Mouse (Mus musculus) frontal cortex, adult (tissue): Measurements from ENCODE around the gene Wnt11.

ENCODE experiments used
- ATAC-seq: cut with Nextera tagmentation; 2 replicates; pipeline ENCODE4 v1.9.2; 2017; ENCODE audit warnings: mild to moderate bottlenecking, moderate library complexity, mixed read lengths; ENCODE audit not compliant: low TSS enrichment

Gene Wnt11

DNA sequence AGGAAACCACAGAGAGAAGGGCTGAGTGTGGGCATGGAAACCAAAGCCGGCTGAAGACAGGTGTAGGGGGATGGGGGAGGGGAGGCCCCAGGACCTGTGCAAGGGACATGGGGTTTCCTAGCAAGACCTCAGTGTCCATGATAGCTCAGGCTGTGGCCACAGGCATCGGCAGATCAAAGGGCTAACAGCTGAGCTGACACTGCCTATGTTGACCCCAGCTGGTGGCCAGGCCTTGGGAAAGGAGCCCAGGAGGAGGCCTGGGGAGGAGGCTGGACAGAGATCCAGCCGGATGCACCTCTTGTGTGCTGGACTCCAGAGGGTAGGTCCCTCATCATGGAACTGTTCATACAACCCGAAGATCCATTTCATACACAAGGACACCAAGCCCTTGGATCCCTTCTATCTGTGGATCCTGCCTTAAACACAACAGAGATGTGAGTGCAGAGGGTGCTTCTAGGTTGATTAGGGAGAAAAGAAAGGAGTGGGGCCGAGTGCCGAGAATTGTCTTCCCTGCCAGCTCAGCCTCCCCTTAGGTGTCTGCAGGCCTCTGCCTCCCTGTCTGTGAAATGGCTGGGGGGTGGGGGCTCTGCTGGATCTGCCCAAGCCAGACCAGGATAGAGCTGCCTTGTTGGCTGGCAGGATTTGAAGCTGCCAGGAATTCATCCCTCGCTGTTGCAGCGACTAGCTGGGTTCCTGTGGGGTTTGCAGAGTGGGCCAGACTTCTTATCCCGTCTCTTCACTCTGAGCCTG lies 29.2 kb downstream of the Wnt11 start:
- no peak for ATAC-seq

DNA sequence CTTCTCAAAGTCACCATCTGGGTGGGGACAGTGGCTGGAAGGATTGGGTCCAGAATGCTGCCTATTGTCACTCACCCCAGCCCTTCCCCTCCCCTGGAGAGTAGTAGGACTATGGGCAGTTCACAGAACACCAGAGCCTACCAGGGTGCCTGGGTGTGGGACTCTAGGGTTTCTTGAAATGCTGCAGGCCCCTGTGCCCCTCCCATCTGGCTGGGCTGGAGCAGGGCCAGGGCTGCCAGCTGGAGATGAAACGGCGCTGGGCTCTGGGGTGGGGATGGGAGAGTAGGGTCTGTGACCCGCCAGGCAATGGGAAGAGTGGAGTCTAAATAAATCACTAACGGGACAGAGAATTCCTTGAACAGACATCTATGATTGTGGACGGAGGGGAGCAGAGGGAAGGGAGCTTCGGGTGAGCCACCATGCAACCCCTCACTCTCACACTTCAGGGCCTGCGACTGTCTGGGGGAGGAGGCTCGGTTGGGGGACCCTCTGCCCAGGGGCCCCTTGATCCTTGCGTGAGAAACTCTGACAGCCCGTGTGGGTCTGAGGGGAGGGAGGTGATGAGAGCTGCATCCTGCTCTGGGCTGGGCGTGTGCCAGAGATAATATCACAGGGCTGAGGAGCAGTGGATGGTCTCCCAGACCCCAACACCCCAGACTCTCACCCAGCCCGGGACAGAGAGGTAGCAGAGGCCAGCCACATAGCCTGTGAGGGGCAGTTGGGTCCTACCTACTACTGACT lies 32.3 kb downstream of the Wnt11 start:
- ATAC-seq: no peak

DNA sequence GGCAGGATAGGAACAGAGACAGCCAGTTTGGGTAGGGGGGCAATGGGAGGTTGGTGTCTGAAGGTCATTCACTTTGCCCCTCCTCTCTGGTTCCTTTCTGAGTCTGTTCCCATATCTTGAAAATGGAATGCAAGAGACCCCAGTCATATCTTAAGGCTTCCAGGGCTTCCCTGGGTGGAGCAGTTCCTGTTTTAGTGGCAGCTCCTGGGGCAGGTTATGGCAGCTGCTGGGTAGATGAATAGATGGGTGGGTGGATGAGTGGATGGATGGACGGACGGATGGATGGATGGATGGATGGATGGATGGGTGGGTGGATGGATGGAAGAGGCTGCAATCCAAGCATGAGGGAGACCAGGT lies 32.9 kb downstream of the Wnt11 start:
- ATAC-seq: no peak

DNA sequence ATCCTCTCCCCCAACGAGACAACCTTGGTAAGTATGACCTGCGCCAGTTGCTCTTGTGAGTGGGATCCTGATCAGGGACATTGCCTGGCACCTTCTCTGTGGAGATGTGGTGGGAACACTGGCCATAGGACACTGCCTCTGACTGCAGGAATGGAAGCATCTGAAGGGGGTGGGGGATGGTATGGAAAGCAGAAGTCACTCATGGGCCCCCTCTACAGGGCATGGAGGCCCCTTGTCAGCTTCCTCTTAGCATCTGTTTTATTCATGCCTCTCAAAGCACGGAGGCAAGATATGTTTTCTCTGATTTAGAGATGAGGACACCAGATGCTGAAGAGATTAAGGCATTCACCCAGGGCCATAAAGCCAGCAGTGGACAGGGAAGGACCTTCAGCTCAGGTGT lies 34.2 kb downstream of the Wnt11 start:
- ATAC-seq: no peak

DNA sequence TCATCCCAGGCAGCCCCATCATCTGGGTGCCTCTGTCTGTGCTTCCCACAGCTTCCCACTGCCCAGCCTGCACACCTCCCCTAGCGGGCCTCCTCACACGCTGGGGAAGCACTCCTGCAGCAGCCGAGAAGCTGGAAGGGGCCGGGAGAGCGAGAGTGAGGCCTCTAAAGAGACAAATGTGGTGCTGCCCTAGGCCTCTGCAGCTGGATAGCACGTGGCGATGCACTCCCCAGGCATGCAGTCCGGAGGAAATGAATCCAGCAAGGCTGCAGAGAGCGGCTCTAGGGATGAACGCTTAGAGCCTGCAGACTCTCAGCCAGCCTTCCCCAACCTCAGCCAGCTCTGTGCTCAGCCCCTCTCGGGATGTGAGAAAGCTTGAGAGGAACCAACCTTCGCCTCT lies 35.9 kb downstream of the Wnt11 start:
- 0 out of 2 replicates have a peak, but pooled peaks have one; percentile 27 for ATAC-seq

DNA sequence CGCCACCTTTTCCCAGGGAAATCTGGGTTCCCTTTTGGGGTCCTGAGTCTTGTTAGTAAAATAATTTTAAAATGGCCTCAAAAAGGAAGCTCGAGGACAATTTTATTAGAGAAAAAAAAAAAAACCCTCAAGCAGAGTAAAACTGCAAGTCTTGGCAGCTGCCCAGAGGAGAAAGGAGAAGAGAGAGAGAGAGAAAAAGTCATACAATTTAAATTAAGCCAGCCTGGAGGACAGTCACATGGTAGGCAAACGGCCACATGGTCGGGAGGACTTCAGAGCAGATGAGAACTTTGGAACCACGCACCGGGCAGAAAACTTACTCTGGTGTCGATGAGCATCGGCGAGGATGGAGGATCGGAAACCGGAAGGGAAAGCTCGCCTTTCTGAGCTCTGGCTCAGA lies 37.0 kb downstream of the Wnt11 start:
- ATAC-seq: 0 out of 2 replicates have a peak, but pooled peaks have one; percentile 23

DNA sequence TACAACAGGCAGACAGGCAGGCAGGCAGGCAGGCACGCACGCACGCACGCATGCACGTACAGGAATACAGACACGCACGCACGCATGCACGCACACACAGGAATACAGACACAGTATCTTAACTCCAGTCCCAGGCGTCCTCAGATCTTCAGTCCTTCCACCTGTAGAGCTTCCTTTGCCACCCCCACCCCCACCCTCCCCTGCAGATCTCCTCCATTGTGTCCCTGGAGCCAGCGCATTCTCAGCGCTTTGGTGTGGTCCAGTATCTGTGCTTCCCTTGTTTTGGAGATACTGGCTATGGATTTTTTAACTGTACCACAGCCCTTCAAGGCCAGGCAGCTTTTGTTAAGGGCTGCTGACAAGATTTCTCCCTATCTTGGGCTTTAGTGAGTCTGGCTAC lies 38.4 kb downstream of the Wnt11 start:
- ATAC-seq: no peak

DNA sequence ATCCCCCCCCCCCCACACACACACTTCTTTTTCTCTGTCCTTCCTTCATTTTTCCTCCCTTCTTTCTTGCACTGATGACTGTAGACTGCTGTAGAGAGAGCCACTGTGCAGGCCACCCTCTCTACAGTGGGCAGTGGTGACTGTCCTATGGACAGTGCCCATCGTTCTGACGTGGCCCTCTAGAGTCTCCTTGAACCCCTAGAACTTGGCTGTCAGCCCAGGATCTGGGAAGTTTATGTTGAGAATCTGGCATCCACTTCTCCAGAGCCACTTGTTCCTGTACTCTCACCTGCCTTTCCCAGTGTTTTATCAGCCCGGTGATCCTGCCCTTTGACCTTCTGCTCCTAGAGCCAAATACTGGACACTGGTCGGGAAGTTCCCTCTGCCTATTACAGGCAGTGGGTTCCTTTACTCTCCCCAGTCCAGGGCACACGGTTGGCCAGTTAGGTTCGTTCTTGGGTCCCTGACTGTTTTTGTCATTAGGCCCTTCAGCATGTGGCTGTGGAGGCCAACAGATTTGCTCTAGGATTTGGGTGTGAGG lies 39.6 kb downstream of the Wnt11 start:
- ATAC-seq: no peak

DNA sequence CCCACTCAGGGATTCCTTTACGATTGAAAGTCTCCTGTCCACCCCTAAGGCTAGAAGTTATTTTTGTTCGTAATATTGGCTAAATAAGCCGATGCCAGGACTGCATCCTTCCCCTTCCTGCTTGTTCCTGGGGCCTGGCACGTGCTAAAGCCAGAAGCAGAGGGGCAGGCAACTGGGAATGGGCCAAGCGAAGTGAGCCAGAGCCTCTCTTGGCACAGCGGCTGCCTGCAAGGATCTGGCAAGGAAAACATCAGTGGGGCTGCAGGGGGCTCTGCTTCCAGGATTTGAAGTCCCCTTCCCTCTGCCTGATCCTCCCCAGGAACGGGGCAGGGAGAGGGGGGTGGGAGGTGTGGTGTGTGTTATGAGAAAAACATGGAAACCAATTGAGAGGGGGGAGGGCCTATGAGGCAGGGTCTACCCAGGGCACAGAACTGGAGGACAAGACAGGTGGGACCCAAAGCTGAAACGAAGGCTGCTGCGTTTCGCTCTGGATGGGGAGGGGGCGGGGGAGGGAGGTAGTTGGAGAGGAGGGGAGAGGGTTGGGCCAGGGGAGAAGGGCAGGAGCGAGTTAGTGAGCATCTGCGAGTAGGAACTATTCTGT lies 40.6 kb downstream of the Wnt11 start:
- ATAC-seq: no peak

DNA sequence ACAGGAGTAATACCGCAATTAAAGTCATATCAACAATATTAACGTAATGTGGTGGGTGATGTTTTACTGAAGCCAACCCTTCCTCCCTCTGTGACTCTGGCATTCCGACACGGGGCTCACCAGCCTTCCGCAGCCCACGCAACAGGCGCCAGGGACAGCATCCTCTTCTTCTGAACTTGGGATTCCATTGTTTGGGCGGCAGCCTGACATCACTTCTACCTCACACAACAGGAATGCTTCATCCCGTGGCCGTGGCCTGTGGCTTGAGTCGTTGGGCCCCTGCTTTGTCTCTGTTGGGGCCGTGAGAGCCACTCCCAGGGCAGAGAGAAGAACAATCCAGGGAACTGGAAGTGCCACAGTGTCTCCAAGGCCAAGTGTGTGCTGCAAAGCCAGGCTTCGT lies 41.2 kb downstream of the Wnt11 start:
- no peak for ATAC-seq

DNA sequence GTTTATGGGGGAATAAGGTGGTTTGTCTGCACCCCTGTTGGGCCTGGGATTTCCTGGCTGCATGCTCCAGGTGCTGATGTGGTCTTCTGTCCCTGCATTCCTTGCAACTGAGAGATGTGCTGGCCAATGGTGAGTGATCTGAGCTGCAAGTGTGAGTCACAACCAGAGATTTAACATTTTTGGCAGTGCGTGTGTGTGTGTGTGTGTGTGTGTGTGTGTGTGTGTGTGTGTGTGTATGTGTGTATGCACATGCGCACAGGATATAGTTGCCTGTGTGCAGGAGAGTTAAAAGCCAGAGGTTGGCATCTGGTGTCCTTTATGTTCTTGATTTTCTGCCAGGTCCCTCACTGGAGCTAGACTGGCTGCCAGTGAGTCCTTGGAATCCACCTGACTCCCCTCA lies 44.3 kb downstream of the Wnt11 start:
- 0 out of 2 replicates have a peak, but pooled peaks have one; percentile 20 for ATAC-seq

DNA sequence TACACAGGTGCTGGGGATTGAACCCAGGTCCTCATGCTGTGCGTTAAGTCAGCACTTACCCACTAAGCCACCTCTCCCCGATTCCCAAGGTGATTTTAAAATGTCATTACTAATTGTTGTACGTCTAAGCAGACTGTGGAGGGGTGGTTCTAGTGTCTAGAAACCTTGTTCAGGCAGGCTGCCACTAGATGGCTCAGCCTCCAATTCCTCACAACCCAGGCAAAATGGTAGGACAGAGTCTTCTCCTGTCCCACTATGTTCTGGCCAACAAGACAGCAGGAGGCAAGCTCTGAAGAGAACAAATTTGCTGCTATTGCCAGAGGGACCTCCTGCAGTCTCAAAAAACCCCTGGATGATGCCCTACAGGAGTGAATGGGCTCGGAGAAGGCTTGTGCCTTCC lies 47.0 kb downstream of the Wnt11 start:
- ATAC-seq: peak; percentile 50; the same call in 1 of the 2 replicates

DNA sequence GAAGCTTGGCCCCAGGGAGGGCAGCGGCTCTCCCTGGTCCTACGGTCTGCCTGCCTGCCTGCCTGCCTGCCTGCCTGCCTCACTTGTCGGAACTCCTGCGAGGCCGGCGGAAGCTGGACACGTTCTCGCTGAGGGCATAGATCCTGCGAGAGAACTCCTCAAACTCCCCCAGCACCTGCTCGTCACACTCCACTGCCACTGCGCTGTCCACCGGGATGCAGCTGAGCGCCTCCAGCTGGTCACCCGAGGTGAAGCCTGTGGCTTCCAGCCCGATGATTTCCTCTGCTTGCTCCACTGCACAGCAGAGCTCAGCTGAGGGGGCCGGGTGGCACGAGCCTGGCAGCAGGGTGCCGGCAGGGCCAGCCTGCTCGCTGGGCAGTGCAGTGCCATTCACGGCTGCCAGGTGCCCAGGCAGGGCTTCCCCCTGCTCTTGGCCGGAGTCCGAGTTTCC lies 52.9 kb downstream of the Wnt11 start:
- no peak for ATAC-seq

DNA sequence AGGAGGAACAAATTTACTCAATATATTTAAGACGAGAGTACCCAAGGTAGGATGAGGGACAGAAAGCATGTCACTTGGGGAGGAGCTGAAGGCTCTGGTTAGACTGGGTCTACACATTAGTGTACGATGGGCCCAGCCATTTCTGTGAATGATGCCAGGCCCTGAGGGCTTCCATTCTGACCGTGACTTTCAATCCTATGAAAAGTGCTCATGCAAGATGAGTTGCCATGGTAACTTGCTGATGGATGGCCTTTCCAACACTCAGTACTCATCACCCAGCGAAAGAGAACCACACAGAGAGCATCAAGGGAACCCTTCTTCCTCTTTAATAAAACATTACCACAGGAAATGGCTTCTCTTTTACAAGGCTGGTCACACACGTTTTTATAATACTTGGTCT lies 53.9 kb downstream of the Wnt11 start:
- ATAC-seq: no peak

DNA sequence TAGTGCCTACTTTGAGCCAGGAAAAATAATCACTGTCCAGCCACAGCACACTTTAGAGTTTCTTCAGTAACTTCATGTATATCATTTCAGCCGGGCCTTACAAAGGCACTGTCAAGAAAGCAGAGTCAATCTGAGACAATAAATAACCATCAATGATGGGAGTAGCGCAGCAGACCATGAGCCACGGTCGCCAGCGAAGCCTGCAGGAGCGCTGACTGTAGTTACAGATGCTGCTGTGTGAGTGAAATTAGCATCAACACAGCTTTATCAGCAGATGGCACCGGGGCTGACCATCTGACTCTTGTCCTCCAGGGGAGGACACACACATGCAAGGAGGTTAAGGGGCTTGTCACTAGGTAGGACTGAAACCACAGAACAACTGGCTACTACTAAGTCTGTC lies 54.3 kb downstream of the Wnt11 start:
- ATAC-seq: no peak

DNA sequence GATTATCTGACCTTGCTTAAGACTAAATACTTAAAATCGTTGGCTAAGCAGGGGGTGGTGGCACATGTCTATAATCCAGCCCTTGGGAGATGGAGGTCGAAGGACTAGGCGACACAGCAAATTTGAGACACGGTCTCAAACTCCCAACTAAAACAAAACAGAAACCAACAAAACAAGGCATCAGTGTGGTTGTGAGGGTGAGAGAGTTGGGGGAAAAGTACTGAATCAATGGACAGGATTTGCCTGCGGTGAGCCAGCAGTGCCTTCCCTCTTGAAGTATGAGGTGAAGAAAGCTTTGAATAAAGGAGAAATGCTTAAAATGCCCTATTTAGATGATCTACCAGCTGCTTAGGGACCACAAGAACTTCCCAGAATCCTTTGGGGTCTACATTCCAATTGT lies 58.2 kb downstream of the Wnt11 start:
- ATAC-seq: no peak

DNA sequence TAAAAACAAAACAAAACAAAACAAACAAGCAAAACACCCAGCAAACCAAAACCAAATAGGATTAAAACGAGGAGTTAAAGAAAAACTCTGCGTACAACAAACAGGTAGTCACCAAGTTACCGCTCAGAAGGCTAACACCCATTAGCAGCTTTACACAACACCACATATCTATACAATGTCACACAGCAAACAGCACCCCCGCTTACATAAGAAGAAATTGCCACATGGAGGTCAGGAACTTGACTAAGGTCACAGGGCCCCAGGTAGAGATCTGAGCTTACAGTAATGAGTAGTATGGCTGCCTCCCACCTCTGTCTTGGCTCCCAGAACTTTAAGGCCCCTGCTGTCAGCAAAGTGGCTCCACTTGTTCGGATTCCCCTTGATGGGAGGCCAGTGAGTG lies 59.4 kb downstream of the Wnt11 start:
- no peak for ATAC-seq

DNA sequence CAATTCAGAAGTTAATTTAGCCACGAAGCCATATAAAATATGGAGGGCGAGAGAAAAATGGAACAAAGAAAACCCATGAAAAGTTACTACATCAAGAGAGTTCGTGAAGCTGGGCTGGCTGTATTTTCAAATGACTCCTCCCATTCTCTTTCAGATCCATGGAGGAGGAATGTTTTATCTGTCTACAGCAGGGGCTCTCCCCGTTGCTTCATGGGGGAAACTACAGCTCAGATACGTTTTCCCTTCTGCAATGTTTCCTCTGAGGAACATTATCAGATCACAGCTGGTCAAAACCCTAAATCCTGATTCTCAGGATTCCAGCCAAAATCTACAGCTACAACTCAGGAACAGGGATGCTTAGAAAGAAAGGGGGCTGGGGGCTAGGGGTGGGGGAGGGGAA lies 59.9 kb downstream of the Wnt11 start:
- ATAC-seq: no peak

DNA sequence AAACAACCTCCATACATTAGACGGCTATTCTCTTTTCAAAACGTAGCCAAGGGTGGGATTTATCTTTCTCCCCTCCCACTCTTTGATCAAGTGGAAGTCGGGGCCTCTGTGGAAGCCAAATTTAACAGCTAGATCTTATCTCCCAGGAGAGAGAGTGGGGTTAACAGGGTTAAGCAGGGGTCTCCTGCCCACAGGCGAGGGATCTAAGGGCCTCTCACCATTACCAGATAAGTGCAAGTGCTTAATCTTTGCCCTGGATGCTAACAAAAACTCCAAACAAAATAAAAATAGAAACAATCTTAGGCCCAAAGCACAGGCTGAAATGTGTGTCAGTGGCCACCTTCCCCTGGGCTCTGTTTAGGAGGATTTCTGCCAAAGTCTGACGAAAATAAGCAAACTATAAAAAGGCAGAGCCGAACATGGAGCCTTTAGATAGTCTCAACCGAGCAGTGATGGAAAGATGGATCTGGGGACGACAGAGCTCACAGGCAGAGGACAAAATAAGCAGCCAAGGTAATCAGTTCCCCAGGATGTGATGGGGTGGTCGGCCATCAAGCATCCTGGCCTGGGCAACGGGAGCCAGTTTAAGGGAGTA lies 60.7 kb downstream of the Wnt11 start:
- peak; percentile 55 for ATAC-seq

DNA sequence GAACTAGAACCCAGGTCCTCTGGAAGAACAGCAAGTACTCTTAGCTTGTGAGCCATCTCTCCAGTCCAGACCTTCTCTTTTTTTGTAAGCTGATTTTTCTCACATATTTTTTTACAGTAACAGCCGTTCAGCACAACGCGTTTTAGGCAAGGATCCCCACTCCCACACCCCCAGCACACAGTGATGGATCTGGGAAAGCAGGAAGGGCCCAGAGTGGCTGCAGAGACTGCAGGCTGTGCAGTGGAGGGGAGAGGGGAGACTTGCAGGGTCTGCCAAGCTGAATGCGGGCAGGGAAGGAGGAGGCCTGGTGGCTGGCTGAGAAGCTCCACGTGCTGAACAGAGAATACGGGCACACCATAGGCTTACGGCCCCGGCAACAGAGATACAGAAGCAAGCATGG lies 62.4 kb downstream of the Wnt11 start:
- peak; percentile 85 for ATAC-seq

DNA sequence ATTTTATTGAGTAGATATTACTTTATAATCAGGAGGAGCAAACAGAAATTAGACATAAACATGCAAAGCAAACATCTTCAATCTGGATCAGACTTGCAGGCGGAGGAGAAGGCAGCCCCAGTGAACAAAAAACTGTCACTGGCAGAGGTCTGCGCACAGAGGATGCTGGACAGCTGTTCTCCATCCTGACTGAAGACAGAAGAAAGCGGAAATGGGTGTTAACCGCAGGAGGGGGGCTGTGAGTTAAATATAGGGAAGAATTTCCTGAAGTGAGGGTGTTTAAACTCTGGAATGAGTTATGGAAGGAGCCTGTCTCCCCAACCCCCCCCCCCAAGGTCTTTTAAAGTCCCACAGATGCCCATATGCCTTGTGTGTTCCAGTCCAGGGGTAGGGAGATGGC lies 64.9 kb downstream of the Wnt11 start:
- ATAC-seq: no peak

DNA sequence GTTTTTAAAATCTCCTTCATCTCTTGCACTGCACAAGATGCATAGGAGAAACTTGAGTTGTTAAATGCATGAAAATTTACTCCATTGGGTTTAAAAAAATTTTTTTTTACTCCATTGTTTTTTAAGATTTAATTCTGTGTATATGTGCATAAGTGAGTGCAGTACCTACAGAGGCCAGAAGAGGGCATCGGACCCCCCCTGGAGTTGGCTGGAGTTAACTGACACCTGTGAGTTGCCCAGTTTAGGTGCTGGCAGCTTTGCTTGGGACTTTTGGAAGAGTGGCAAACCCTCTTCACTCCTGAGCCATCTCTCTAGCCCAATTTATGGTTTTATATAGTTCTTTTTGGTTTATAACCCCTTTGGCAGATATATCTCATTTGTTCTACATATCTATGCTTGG lies 66.2 kb downstream of the Wnt11 start:
- no peak for ATAC-seq
